Mouse (Mus musculus) limb, embryonic 14.5 days (tissue): Measurements from ENCODE around the gene Jpt1. TPM values are rescaled to one million over a fixed set of nuclear protein-coding genes. Genes with fewer than 3 reads are reported as not detected.

ENCODE experiments used
- ATAC-seq: fragments of 200-750 bp; cut with Nextera tagmentation; 2 replicates; pipeline ENCODE4 v1.8.0; 2017; ENCODE audit warnings: low read depth, moderate number of reproducible peaks, moderate TSS enrichment; ENCODE audit not compliant: low FRiP score
- DNase-seq: peaks from one replicate; pipeline ENCODE4 v3.0.0-alpha.2; 2015; ENCODE audit warnings: low spot score
- H3K27ac ChIP-seq: fragments of 300-500 bp; sonication (generic); replicated peaks from 2 replicates; pipeline ENCODE4 v1.5.1; 2014; ENCODE audit warnings: low read depth, mild to moderate bottlenecking, low read length, moderate library complexity, mixed read lengths
- H3K27me3 ChIP-seq: fragments of 300-500 bp; sonication (generic); 2 replicates; pipeline ENCODE4 v1.6.1; 2014; ENCODE audit warnings: low read length, mixed read lengths; ENCODE audit not compliant: control insufficient read depth, insufficient read depth
- H3K36me3 ChIP-seq: fragments of 300-500 bp; sonication (generic); 2 replicates; pipeline ENCODE4 v1.6.1; 2014; ENCODE audit warnings: mild to moderate bottlenecking, low read length, moderate library complexity, mixed read lengths; ENCODE audit not compliant: control insufficient read depth, insufficient read depth
- H3K4me1 ChIP-seq: fragments of 300-500 bp; sonication (generic); 2 replicates; pipeline ENCODE4 v1.6.1; 2014; ENCODE audit warnings: antibody characterized with exemption, low read length, mixed read lengths; ENCODE audit not compliant: control insufficient read depth, insufficient read depth
- H3K4me2 ChIP-seq: fragments of 300-500 bp; sonication (generic); replicated peaks from 2 replicates; pipeline ENCODE4 v1.6.1; 2014; ENCODE audit warnings: low read depth, mild to moderate bottlenecking, low read length, moderate library complexity; ENCODE audit not compliant: severe bottlenecking
- H3K4me3 ChIP-seq: fragments of 300-500 bp; sonication (generic); replicated peaks from 2 replicates; pipeline ENCODE4 v1.5.1; 2014; ENCODE audit warnings: low read length
- H3K9ac ChIP-seq: fragments of 300-500 bp; sonication (generic); 2 replicates; pipeline ENCODE4 v1.6.1; 2014; ENCODE audit warnings: mild to moderate bottlenecking, low read depth, low read length, moderate library complexity; ENCODE audit not compliant: severe bottlenecking
- H3K9me3 ChIP-seq: fragments of 300-500 bp; sonication (generic); 2 replicates; pipeline ENCODE4 v1.6.1; 2016; ENCODE audit warnings: low read length; ENCODE audit not compliant: control insufficient read depth
- POLR2A ChIP-seq: fragments of 200-500 bp; IDR thresholded peaks from 2 replicates; pipeline ENCODE4 v1.8.0; 2012; ENCODE audit warnings: inconsistent platforms, mild to moderate bottlenecking, moderate library complexity, borderline replicate concordance; ENCODE audit not compliant: insufficient read depth, insufficient read length; ENCODE audit errors: extremely low read depth
- WGBS: fragments of 180-500 bp; shearing (Covaris S2); extraction: QIAGEN DNeasy Blood & Tissue Kit; methylation state at CpG from one replicate; pipeline ENCODE4 v1.1.7; 2014; 5-methylcytosine and 5-hydroxymethylcytosine counted together
- polyA plus RNA-seq, 2 experiments: library from polyadenylated mRNA; depleted of rRNA in 1 of 2; stranded (reverse) in 1 of 2; unstranded in 1 of 2; fragments of >200 nt; fragmentation: Nextera tagmentation in 1 of 2; extraction: Ambion mirVana in 1 of 2; gene quantifications; 2 replicates each; pipeline versions ENCODE4 v1.2.1 to v1.2.3; 2012 to 2014

The Jpt1 gene
- polyA plus RNA-seq, 2 experiments: 411 to 541 TPM

- WGBS: 67% methylated on average over 16 of the region's 16 CpGs
- no peak for TF ChIP-seq POLR2A
- H3K27me3 ChIP-seq: no peaks in the 10 kb centered on the region
- no peak for ATAC-seq
- no peaks in the 10 kb centered on the region for H3K4me1 ChIP-seq
- H3K4me2 ChIP-seq: no peak within 1 kb of the TSS
- H3K9ac ChIP-seq: no peak within 1 kb of the TSS
- no peak within 1 kb of the TSS for H3K27ac ChIP-seq
- H3K4me3 ChIP-seq: no peak within 1 kb of the TSS
- no peaks in the 10 kb centered on the region for H3K36me3 ChIP-seq
- H3K9me3 ChIP-seq: no peaks in the 10 kb centered on the region
- no peak for DNase-seq
These were observed 51.8 kb downstream of the Jpt1 start, which contains the start of gene Slc16a5 for GRCm38 (mm10) chr11:115462243-115462891. Gene Slc16a5, plus strand, starts transcription at chr11:115462474.

- Histone ChIP-seq H3K27ac (no peak overlapping the region), H3K4me2 (no peak overlapping the region), H3K27me3 (no peaks in the 10 kb centered on the region), H3K9me3 (no peaks in the 10 kb centered on the region), H3K36me3 (no peaks in the 10 kb centered on the region), H3K4me1 (no peaks in the 10 kb centered on the region), H3K9ac (no peak overlapping the region), H3K4me3 (no peak overlapping the region)
- TF ChIP-seq POLR2A: no peak
- 76% methylated on average over 5 of the region's 5 CpGs for WGBS
- DNase-seq: no peak
- ATAC-seq: no peak
These were observed 52.3 kb downstream of the Jpt1 start for GRCm38 (mm10) chr11:115461846-115462242.

GRCm38 (mm10) chr11:115460976-115461375 lies 53.2 kb downstream of the Jpt1 start:
- Histone ChIP-seq H3K9ac (no peak overlapping the region), H3K36me3 (no peaks in the 10 kb centered on the region), H3K4me1 (no peaks in the 10 kb centered on the region), H3K27me3 (no peaks in the 10 kb centered on the region), H3K4me2 (no peak overlapping the region), H3K9me3 (no peaks in the 10 kb centered on the region), H3K27ac (no peak overlapping the region), H3K4me3 (no peak overlapping the region)
- 21% methylated on average over 8 of the region's 8 CpGs for WGBS
- DNase-seq (no peak), ATAC-seq (no peak)
- no peak for TF ChIP-seq POLR2A

DNA sequence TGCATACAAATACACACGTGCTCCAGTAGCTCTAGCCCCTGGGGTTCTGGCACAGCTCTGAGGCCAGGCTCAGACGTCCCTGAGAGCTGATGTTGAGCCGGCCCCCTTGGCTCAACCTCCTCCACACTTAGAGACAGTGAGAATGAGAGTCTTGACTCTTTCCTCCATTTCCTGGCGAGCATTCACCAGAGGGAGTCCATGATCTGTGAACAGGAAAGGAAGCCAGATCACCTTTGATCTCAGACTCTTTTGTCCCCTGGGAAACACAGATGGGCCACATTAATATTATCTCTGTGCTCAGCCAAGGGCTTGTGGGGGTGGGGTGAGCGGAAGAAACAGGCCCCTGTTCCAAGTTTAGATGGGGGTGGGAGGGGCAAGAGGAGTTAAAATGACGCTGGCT lies 56.8 kb downstream of the Jpt1 start:
- DNase-seq: no peak
- TF ChIP-seq POLR2A: no peak
- Histone ChIP-seq H3K27me3 (no peaks in the 10 kb centered on the region), H3K4me1 (no peaks in the 10 kb centered on the region), H3K4me3 (no peak overlapping the region), H3K9me3 (no peaks in the 10 kb centered on the region), H3K9ac (no peak overlapping the region), H3K27ac (no peak overlapping the region), H3K36me3 (no peaks in the 10 kb centered on the region), H3K4me2 (no peak overlapping the region)
- WGBS: 33% methylated on average over 6 of the region's 6 CpGs
- ATAC-seq: no peak

DNA sequence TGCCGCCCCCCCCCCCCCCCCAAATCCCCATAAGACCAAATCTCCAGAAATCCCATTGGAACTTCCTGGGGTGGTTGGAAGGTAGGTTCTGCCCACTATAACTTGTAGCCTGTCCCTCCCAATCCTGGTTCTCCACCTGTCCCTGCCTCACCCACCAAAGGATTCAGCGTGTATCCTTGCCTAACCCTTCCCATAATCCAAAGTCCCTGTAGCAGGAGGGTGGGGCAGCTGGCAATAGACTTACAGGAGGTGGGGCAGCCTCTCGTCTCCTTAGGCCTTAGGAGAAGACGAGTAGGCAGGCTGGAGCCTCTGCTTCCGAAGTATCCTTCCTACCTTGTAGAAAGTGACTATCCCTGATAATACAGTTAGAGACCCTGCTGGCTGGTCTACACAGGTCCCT lies 58.0 kb downstream of the Jpt1 start:
- 76% methylated on average over 5 of the region's 5 CpGs for WGBS
- no peak overlapping the region for H3K27ac ChIP-seq
- no peaks in the 10 kb centered on the region for H3K36me3 ChIP-seq
- ATAC-seq (no peak), DNase-seq (no peak)
- no peak overlapping the region for H3K4me3 ChIP-seq
- TF ChIP-seq POLR2A: no peak
- no peaks in the 10 kb centered on the region for H3K4me1 ChIP-seq
- H3K27me3 ChIP-seq: no peaks in the 10 kb centered on the region
- no peaks in the 10 kb centered on the region for H3K9me3 ChIP-seq
- H3K9ac ChIP-seq: no peak overlapping the region
- no peak overlapping the region for H3K4me2 ChIP-seq
